Mouse (Mus musculus) right cerebral cortex, postnatal 14 days (tissue): Measurements from ENCODE around the gene Slc35b4.
A peak's percentile ranks its signal among the peaks of the same experiment; 100 is the strongest.

Experiments
- DNase-seq: peaks from one replicate; pipeline ENCODE4 v3.0.0; 2022

The Slc35b4 gene

GRCm38 (mm10) chr6:34170844-34171494, 5.9 kb downstream of the Slc35b4 start:
- no peak for DNase-seq

- no peak for DNase-seq
Observed at GRCm38 (mm10) chr6:34168834-34169233, 8.1 kb downstream of the Slc35b4 start.

- no peak for DNase-seq
Observed at GRCm38 (mm10) chr6:34163014-34163413, 13.9 kb downstream of the Slc35b4 start.

- no peak for DNase-seq
Observed at GRCm38 (mm10) chr6:34162607-34163006, 14.3 kb downstream of the Slc35b4 start.

- no peak for DNase-seq
Observed at GRCm38 (mm10) chr6:34161511-34161910, 15.4 kb downstream of the Slc35b4 start.

GRCm38 (mm10) chr6:34160816-34161310, 16.0 kb downstream of the Slc35b4 start:
- no peak for DNase-seq

- no peak for DNase-seq
Observed at GRCm38 (mm10) chr6:34159998-34160815, 16.7 kb downstream of the Slc35b4 start.

- no peak for DNase-seq
Observed at GRCm38 (mm10) chr6:34156841-34157748, 19.8 kb downstream of the Slc35b4 start.

GRCm38 (mm10) chr6:34156057-34156456, 20.9 kb downstream of the Slc35b4 start:
- peak; percentile 10 for DNase-seq

GRCm38 (mm10) chr6:34155137-34155804, 21.6 kb downstream of the Slc35b4 start:
- no peak for DNase-seq

GRCm38 (mm10) chr6:34154202-34154601, 22.7 kb downstream of the Slc35b4 start:
- DNase-seq, result peak; percentile 29

- DNase-seq, result no peak
Observed at GRCm38 (mm10) chr6:34153069-34154052, 23.6 kb downstream of the Slc35b4 start.

- DNase-seq, result no peak
Observed at GRCm38 (mm10) chr6:34149821-34150220, 27.1 kb downstream of the Slc35b4 start.

- no peak for DNase-seq
Observed at GRCm38 (mm10) chr6:34149066-34149465, 27.8 kb downstream of the Slc35b4 start.

- no peak for DNase-seq
Observed at GRCm38 (mm10) chr6:34148639-34149038, 28.3 kb downstream of the Slc35b4 start.

- DNase-seq, result no peak
Observed at GRCm38 (mm10) chr6:34148021-34148420, 28.9 kb downstream of the Slc35b4 start.

- no peak for DNase-seq
Observed at GRCm38 (mm10) chr6:34146042-34146441, 30.9 kb downstream of the Slc35b4 start.

- no peak for DNase-seq
Observed at GRCm38 (mm10) chr6:34142931-34143330, 34.0 kb downstream of the Slc35b4 start.

- DNase-seq, result no peak
Observed at GRCm38 (mm10) chr6:34138366-34138765, 38.5 kb downstream of the Slc35b4 start.

- DNase-seq, result no peak
Observed at GRCm38 (mm10) chr6:34132391-34132790, 44.5 kb downstream of the Slc35b4 start.

- DNase-seq, result no peak
Observed at GRCm38 (mm10) chr6:34129261-34129660, 47.6 kb downstream of the Slc35b4 start.
